Mouse (Mus musculus) ES-E14 (cell line): ENCODE results near the gene Wdr5.

Experiments
- HCFC1 ChIP-seq: IDR thresholded peaks from 2 replicates; pipeline ENCODE4 v1.6.1; 2012; ENCODE audit warnings: low read length, inconsistent platforms, borderline replicate concordance; ENCODE audit not compliant: insufficient read depth
- MAFK ChIP-seq: IDR thresholded peaks from 2 replicates; pipeline ENCODE4 v1.6.1; 2014; ENCODE audit warnings: mild to moderate bottlenecking, low read depth, low read length, inconsistent platforms; ENCODE audit not compliant: insufficient read depth
- ZC3H11A ChIP-seq: IDR thresholded peaks from 2 replicates; pipeline ENCODE4 v1.6.1; 2012; ENCODE audit warnings: low read depth, mild to moderate bottlenecking, inconsistent platforms, low read length, borderline replicate concordance
- ZNF384 ChIP-seq: IDR thresholded peaks from 2 replicates; pipeline ENCODE4 v1.6.1; 2012; ENCODE audit warnings: low read depth, low read length, inconsistent platforms

DNA sequence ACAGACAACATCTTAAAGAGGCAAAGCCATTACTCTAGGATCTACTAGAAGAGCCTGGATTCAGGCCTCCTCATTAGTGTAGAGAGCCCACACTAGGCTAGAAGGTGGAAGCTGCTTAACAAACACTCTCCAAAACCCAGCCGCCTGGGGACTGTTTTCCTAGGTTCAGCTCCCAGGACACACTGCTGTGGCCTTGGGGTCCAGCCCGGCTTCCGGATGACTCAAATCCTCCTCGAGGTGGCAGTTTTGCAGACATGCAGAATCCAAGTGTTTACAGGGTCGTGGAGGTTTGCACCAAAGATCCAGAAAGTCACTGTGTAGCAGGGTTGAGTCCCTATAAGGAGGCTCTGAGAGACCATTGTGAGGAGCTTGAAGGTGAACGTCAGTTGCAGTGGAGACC, 42.0 kb downstream of the Wdr5 start:
- TF ChIP-seq ZC3H11A: no peak
- no peak for TF ChIP-seq MAFK
- TF ChIP-seq ZNF384: no peak
- TF ChIP-seq HCFC1: no peak
